Comparison of ENCODE assay signal across 21 mouse cellular contexts in the genomic region with DNA sequence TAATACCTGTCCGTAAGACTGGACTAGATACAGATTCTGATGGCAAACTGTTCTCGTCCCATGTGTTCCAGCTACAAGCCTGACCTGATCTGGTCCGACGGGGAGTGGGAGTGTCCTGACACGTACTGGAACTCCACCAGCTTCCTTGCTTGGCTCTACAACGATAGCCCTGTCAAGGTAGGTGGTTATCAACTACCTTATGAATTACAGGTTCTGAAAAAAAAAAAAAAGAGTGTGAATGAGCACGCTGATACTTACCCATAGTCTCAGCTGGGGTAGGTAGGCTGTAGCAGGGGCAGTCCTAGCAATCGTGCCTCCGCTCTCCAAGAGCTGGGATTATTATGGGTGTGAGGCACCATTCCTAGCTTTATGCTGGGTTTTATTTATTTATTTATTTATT.
"Had no signal": no experiment of that assay in that cellular context is flagged by ENCODE, and none has a peak within 500 bp of the region (broad histone marks: within the 10 kb centered on the region; RNA-seq: fewer than 3 reads in every experiment).

No protein-coding gene starts in this region.

- H3K4me2 ChIP-seq: heart, embryonic 12.5 days; hindbrain, embryonic 13.5 days; hindbrain, embryonic 15.5 days; limb, embryonic 12.5 days; liver, embryonic 11.5 days; liver, embryonic 13.5 days had no signal

- H3K4me1 ChIP-seq: hindbrain, embryonic 13.5 days; hindbrain, embryonic 15.5 days; limb, embryonic 12.5 days had no signal

- H3K27me3 ChIP-seq: heart, embryonic 12.5 days; hindbrain, embryonic 13.5 days; hindbrain, embryonic 15.5 days; limb, embryonic 12.5 days; liver, embryonic 13.5 days had no signal

- H3K27ac ChIP-seq: gastrocnemius, adult 2 months; heart, embryonic 10.5 days; hindbrain, embryonic 13.5 days; hindbrain, embryonic 15.5 days; hindbrain, postnatal 0 days; layer of hippocampus, adult 2 months; left cerebral cortex, adult 2 months; limb, embryonic 10.5 days; limb, embryonic 12.5 days; liver, embryonic 13.5 days had no signal

- H3K4me3 ChIP-seq: gastrocnemius, adult 2 months; heart, embryonic 10.5 days; heart, embryonic 12.5 days; hindbrain, embryonic 13.5 days; hindbrain, embryonic 15.5 days; layer of hippocampus, adult 2 months; left cerebral cortex, adult 2 months; limb, embryonic 10.5 days; limb, embryonic 12.5 days; liver, embryonic 13.5 days had no signal

- ATAC-seq: hindbrain, postnatal 0 days had no signal

- H3K9me3 ChIP-seq: heart, embryonic 10.5 days; heart, embryonic 12.5 days; hindbrain, embryonic 13.5 days; hindbrain, embryonic 15.5 days; limb, embryonic 10.5 days; limb, embryonic 12.5 days; liver, embryonic 13.5 days had no signal

- H3K9ac ChIP-seq: heart, embryonic 12.5 days; hindbrain, embryonic 13.5 days; hindbrain, embryonic 15.5 days; limb, embryonic 12.5 days; liver, embryonic 13.5 days had no signal

- DNase-seq: gastrocnemius, adult 2 months; gastrocnemius, postnatal 10 days; gastrocnemius, postnatal 25 days; heart, adult 18-20 months; heart, postnatal 10 days; kidney, adult 18-20 months; kidney, postnatal 10 days; kidney, postnatal 25 days; kidney, postnatal 4 days; liver; liver, embryonic 13.5 days had no signal
